Mouse (Mus musculus) forebrain, embryonic 16.5 days (tissue): ENCODE measurements at regions not wholly inside any gene's neighbourhood (a gene's known extent, or its start where the extent isn't known, plus 50 kb on each side); places are given as distances from the start of the nearest gene placed in this dataset.
A peak's percentile ranks its signal among the peaks of the same experiment; 100 is the strongest.

Experiments
- ATAC-seq: fragments of 200-750 bp; cut with Nextera tagmentation; 2 replicates; pipeline ENCODE4 v1.8.0; 2017; ENCODE audit warnings: mild to moderate bottlenecking, moderate library complexity
- H3K27ac ChIP-seq: fragments of 300-500 bp; sonication (generic); 2 replicates; pipeline ENCODE4 v1.5.1; 2014; ENCODE audit warnings: low read length, control low read depth
- H3K27me3 ChIP-seq: fragments of 300-500 bp; sonication (generic); replicated peaks from 2 replicates; pipeline ENCODE4 v1.6.1; 2014; ENCODE audit warnings: low read length; ENCODE audit not compliant: control insufficient read depth, insufficient read depth
- H3K36me3 ChIP-seq: fragments of 300-500 bp; sonication (generic); 2 replicates; pipeline ENCODE4 v1.6.1; 2014; ENCODE audit not compliant: control insufficient read depth, insufficient read depth
- H3K4me1 ChIP-seq: fragments of 300-500 bp; sonication (generic); replicated peaks from 2 replicates; pipeline ENCODE4 v1.6.1; 2014; ENCODE audit warnings: low read length; ENCODE audit not compliant: control insufficient read depth, insufficient read depth
- H3K4me2 ChIP-seq: fragments of 300-500 bp; sonication (generic); 2 replicates; pipeline ENCODE4 v1.6.1; 2014; ENCODE audit warnings: mild to moderate bottlenecking, low read length, control low read depth
- H3K4me3 ChIP-seq: fragments of 300-500 bp; sonication (generic); replicated peaks from 2 replicates; pipeline ENCODE4 v1.5.1; 2014; ENCODE audit warnings: mild to moderate bottlenecking, low read length, control low read depth
- H3K9ac ChIP-seq: fragments of 300-500 bp; sonication (generic); replicated peaks from 2 replicates; pipeline ENCODE4 v1.6.1; 2014; ENCODE audit warnings: low read depth, low read length, control low read depth
- H3K9me3 ChIP-seq: fragments of 300-500 bp; sonication (generic); 2 replicates; pipeline ENCODE4 v1.6.1; 2016; ENCODE audit warnings: low read length; ENCODE audit not compliant: control insufficient read depth
- WGBS: fragments of 180-500 bp; shearing (Covaris S2); extraction: QIAGEN DNeasy Blood & Tissue Kit; methylation state at CpG from one replicate; pipeline ENCODE4 v1.1.7; 2014; 5-methylcytosine and 5-hydroxymethylcytosine counted together

- ATAC-seq, result peak; percentile 43; the same call in 1 of the 2 replicates
- WGBS, result 46% methylated on average over 3 of the region's 3 CpGs
- Histone ChIP-seq H3K36me3 (no peaks in the 10 kb centered on the region), H3K4me2 (no peak overlapping the region), H3K27ac (peak overlapping the region; percentile 59; the same call in 1 of the 2 replicates), H3K9ac (no peak overlapping the region), H3K9me3 (no peaks in the 10 kb centered on the region), H3K27me3 (no peaks in the 10 kb centered on the region), H3K4me3 (no peak overlapping the region), H3K4me1 (peaks cover 12% of the 10 kb centered on the region)
Observed at GRCm38 (mm10) chr16:55418871-55419270, 121.1 kb upstream of the Zpld1 start.

GRCm38 (mm10) chr16:55400818-55401217 lies 103.0 kb upstream of the Zpld1 start:
- Histone ChIP-seq H3K9ac (no peak overlapping the region), H3K4me2 (no peak overlapping the region), H3K9me3 (no peaks in the 10 kb centered on the region), H3K27me3 (no peaks in the 10 kb centered on the region), H3K36me3 (no peaks in the 10 kb centered on the region), H3K27ac (no peak overlapping the region), H3K4me1 (no peaks in the 10 kb centered on the region), H3K4me3 (no peak overlapping the region)
- ATAC-seq, result no peak

- no peak overlapping the region for H3K4me2 ChIP-seq
- H3K9me3 ChIP-seq, result no peaks in the 10 kb centered on the region
- H3K27ac ChIP-seq, result no peak overlapping the region
- no peak for ATAC-seq
- H3K9ac ChIP-seq, result no peak overlapping the region
- 76% methylated on average over 3 of the region's 3 CpGs for WGBS
- H3K4me1 ChIP-seq, result no peaks in the 10 kb centered on the region
- H3K4me3 ChIP-seq, result no peak overlapping the region
- H3K27me3 ChIP-seq, result no peaks in the 10 kb centered on the region
- H3K36me3 ChIP-seq, result no peaks in the 10 kb centered on the region
Observed at GRCm38 (mm10) chr16:55394864-55395263, 97.1 kb upstream of the Zpld1 start.

GRCm38 (mm10) chr16:55390400-55390799 lies 92.6 kb upstream of the Zpld1 start:
- Histone ChIP-seq H3K9me3 (no peaks in the 10 kb centered on the region), H3K4me2 (no peak overlapping the region), H3K36me3 (no peaks in the 10 kb centered on the region), H3K4me1 (no peaks in the 10 kb centered on the region), H3K4me3 (no peak overlapping the region), H3K9ac (no peak overlapping the region), H3K27me3 (no peaks in the 10 kb centered on the region), H3K27ac (no peak overlapping the region)
- ATAC-seq, result no peak
- 84% methylated on average over 7 of the region's 7 CpGs for WGBS

- no peaks in the 10 kb centered on the region for H3K36me3 ChIP-seq
- no peaks in the 10 kb centered on the region for H3K9me3 ChIP-seq
- H3K4me1 ChIP-seq, result no peaks in the 10 kb centered on the region
- ATAC-seq, result no peak
- no peak overlapping the region for H3K4me2 ChIP-seq
- no peak overlapping the region for H3K27ac ChIP-seq
- no peak overlapping the region for H3K4me3 ChIP-seq
- WGBS, result 62% methylated on average over 7 of the region's 7 CpGs
- H3K27me3 ChIP-seq, result no peaks in the 10 kb centered on the region
- H3K9ac ChIP-seq, result no peak overlapping the region
Observed at GRCm38 (mm10) chr16:55379996-55380395, 82.2 kb upstream of the Zpld1 start.

GRCm38 (mm10) chr16:55379189-55379588 lies 81.4 kb upstream of the Zpld1 start:
- Histone ChIP-seq H3K27ac (no peak overlapping the region), H3K36me3 (no peaks in the 10 kb centered on the region), H3K27me3 (no peaks in the 10 kb centered on the region), H3K9me3 (no peaks in the 10 kb centered on the region), H3K9ac (no peak overlapping the region), H3K4me3 (no peak overlapping the region), H3K4me2 (no peak overlapping the region), H3K4me1 (no peaks in the 10 kb centered on the region)
- no peak for ATAC-seq

- Histone ChIP-seq H3K27me3 (no peaks in the 10 kb centered on the region), H3K9me3 (no peaks in the 10 kb centered on the region), H3K36me3 (no peaks in the 10 kb centered on the region), H3K27ac (no peak overlapping the region), H3K4me2 (no peak overlapping the region), H3K4me1 (no peaks in the 10 kb centered on the region), H3K4me3 (no peak overlapping the region), H3K9ac (no peak overlapping the region)
- 79% methylated on average over 3 of the region's 3 CpGs for WGBS
- ATAC-seq, result no peak
Observed at GRCm38 (mm10) chr16:55378701-55379100, 80.9 kb upstream of the Zpld1 start.

GRCm38 (mm10) chr16:55375922-55376321 lies 78.1 kb upstream of the Zpld1 start:
- Histone ChIP-seq H3K4me3 (no peak overlapping the region), H3K4me1 (no peaks in the 10 kb centered on the region), H3K27ac (no peak overlapping the region), H3K9me3 (no peaks in the 10 kb centered on the region), H3K36me3 (no peaks in the 10 kb centered on the region), H3K4me2 (no peak overlapping the region), H3K27me3 (no peaks in the 10 kb centered on the region), H3K9ac (no peak overlapping the region)
- ATAC-seq, result no peak
- 92% methylated on average over 3 of the region's 3 CpGs for WGBS

GRCm38 (mm10) chr16:55357686-55358085 lies 59.9 kb upstream of the Zpld1 start:
- ATAC-seq, result no peak
- Histone ChIP-seq H3K4me2 (no peak overlapping the region), H3K9me3 (no peaks in the 10 kb centered on the region), H3K27me3 (no peaks in the 10 kb centered on the region), H3K9ac (no peak overlapping the region), H3K36me3 (no peaks in the 10 kb centered on the region), H3K27ac (no peak overlapping the region), H3K4me3 (no peak overlapping the region), H3K4me1 (no peaks in the 10 kb centered on the region)
- 24% methylated on average over 4 of the region's 4 CpGs for WGBS

- Histone ChIP-seq H3K4me3 (no peak overlapping the region), H3K4me2 (no peak overlapping the region), H3K36me3 (no peaks in the 10 kb centered on the region), H3K9me3 (no peaks in the 10 kb centered on the region), H3K9ac (no peak overlapping the region), H3K27me3 (no peaks in the 10 kb centered on the region), H3K27ac (no peak overlapping the region), H3K4me1 (no peaks in the 10 kb centered on the region)
- ATAC-seq, result no peak
- WGBS, result 67% methylated on average over 3 of the region's 3 CpGs
Observed at GRCm38 (mm10) chr16:55356097-55356496, 58.3 kb upstream of the Zpld1 start.
